Mouse (Mus musculus): Measurements from ENCODE around the gene Fubp3. TPM values are rescaled to one million over a fixed set of nuclear protein-coding genes. Genes with fewer than 3 reads are reported as not detected.
A peak's percentile ranks its signal among the peaks of the same experiment; 100 is the strongest.

Fubp3 gene
- polyA plus RNA-seq, 1 experiment from 2014 or later, result 63.0 TPM

- ATAC-seq (replicated peaks), result no peak
- peaks cover 91% of the 10 kb centered on the region for H3K27me3 ChIP-seq
- H3K9me3 ChIP-seq, result no peaks in the 10 kb centered on the region
- no peak overlapping the region for H3K27ac ChIP-seq (replicated peaks)
- peak overlapping the region; percentile 50 for H3K4me2 ChIP-seq (replicated peaks)
- H3K4me3 ChIP-seq, result peak overlapping the region; percentile 27
- H3K4me1 ChIP-seq, result peaks cover 51% of the 10 kb centered on the region
- H3K9ac ChIP-seq (replicated peaks), result 0 out of 2 replicates have a peak overlapping the region, but pooled peaks have one; percentile 9
- no peaks in the 10 kb centered on the region for H3K36me3 ChIP-seq
- under 1% methylated on average over 52 of the region's 52 CpGs for WGBS
Observed at GRCm38 (mm10) chr2:31635281-31636137, 63.1 kb downstream of the Fubp3 start.

- Histone ChIP-seq H3K9ac (replicated peaks) (0 out of 2 replicates have a peak overlapping the region, but pooled peaks have one; percentile 19), H3K4me3 (peak overlapping the region; percentile 27), H3K27ac (replicated peaks) (no peak overlapping the region), H3K9me3 (no peaks in the 10 kb centered on the region), H3K4me2 (replicated peaks) (peak overlapping the region; percentile 50), H3K36me3 (no peaks in the 10 kb centered on the region), H3K27me3 (peaks cover 97% of the 10 kb centered on the region), H3K4me1 (peaks cover 59% of the 10 kb centered on the region)
- WGBS, result under 1% methylated on average over 48 of the region's 48 CpGs
- no peak for ATAC-seq (replicated peaks)
Observed at GRCm38 (mm10) chr2:31636138-31636741, 63.8 kb downstream of the Fubp3 start.

- Histone ChIP-seq H3K4me3 (peak overlapping the region; percentile 27), H3K9me3 (no peaks in the 10 kb centered on the region), H3K9ac (replicated peaks) (0 out of 2 replicates have a peak overlapping the region, but pooled peaks have one; percentile 19), H3K27me3 (peaks cover 98% of the 10 kb centered on the region), H3K36me3 (no peaks in the 10 kb centered on the region), H3K27ac (replicated peaks) (no peak overlapping the region), H3K4me1 (peaks cover 64% of the 10 kb centered on the region), H3K4me2 (replicated peaks) (peak overlapping the region; percentile 50)
- no peak; the same call in 1 of the 2 replicates for ATAC-seq (replicated peaks)
- WGBS, result under 1% methylated on average over 35 of the region's 35 CpGs
Observed at GRCm38 (mm10) chr2:31636742-31637141, 64.3 kb downstream of the Fubp3 start.

GRCm38 (mm10) chr2:31637311-31637710 is 64.9 kb downstream of the Fubp3 start:
- H3K9me3 ChIP-seq, result no peaks in the 10 kb centered on the region
- H3K27me3 ChIP-seq, result peaks cover 99% of the 10 kb centered on the region
- H3K9ac ChIP-seq (replicated peaks), result peak overlapping the region; percentile 19; the same call in 1 of the 2 replicates
- H3K4me3 ChIP-seq, result peak overlapping the region; percentile 27
- ATAC-seq (replicated peaks), result no peak
- WGBS, result under 1% methylated on average over 12 of the region's 12 CpGs
- H3K27ac ChIP-seq (replicated peaks), result no peak overlapping the region
- H3K36me3 ChIP-seq, result no peaks in the 10 kb centered on the region
- H3K4me1 ChIP-seq, result peaks cover 69% of the 10 kb centered on the region
- H3K4me2 ChIP-seq (replicated peaks), result peak overlapping the region; percentile 50

GRCm38 (mm10) chr2:31637807-31638206 is 65.4 kb downstream of the Fubp3 start:
- Histone ChIP-seq H3K27ac (replicated peaks) (no peak overlapping the region), H3K36me3 (no peaks in the 10 kb centered on the region), H3K4me2 (replicated peaks) (peak overlapping the region; percentile 50), H3K9ac (replicated peaks) (peak overlapping the region; percentile 19; the same call in 1 of the 2 replicates), H3K9me3 (no peaks in the 10 kb centered on the region), H3K27me3 (peaks cover 99% of the 10 kb centered on the region), H3K4me1 (peaks cover 69% of the 10 kb centered on the region), H3K4me3 (peak overlapping the region; percentile 27; the same call in 1 of the 2 replicates)
- no peak for ATAC-seq (replicated peaks)
- under 1% methylated on average over 22 of the region's 22 CpGs for WGBS

- 3% methylated on average over 34 of the region's 34 CpGs for WGBS
- H3K9ac ChIP-seq (replicated peaks), result no peak overlapping the region; the same call in 1 of the 2 replicates
Observed at GRCm38 (mm10) chr2:31638581-31639465, 66.4 kb downstream of the Fubp3 start.

GRCm38 (mm10) chr2:31639466-31639760 is 67.0 kb downstream of the Fubp3 start:
- H3K9me3 ChIP-seq, result no peaks in the 10 kb centered on the region
- 0% methylated on average over 13 of the region's 13 CpGs for WGBS
- H3K9ac ChIP-seq (replicated peaks), result no peak overlapping the region; the same call in 1 of the 2 replicates
- H3K27me3 ChIP-seq, result peaks cover 98% of the 10 kb centered on the region
- H3K4me1 ChIP-seq, result peaks cover 69% of the 10 kb centered on the region
- H3K4me2 ChIP-seq (replicated peaks), result peak overlapping the region; percentile 23
- 0 out of 2 replicates have a peak, but pooled peaks have one; percentile 8 for ATAC-seq (replicated peaks)
- H3K36me3 ChIP-seq, result no peaks in the 10 kb centered on the region
- peak overlapping the region; percentile 25; the same call in 1 of the 2 replicates for H3K4me3 ChIP-seq
- no peak overlapping the region for H3K27ac ChIP-seq (replicated peaks)

More at GRCm38 (mm10) chr2:31638581-31639465, 66.4 kb downstream of the Fubp3 start:
- H3K27ac ChIP-seq (replicated peaks), result no peak overlapping the region
- 0 out of 2 replicates have a peak, but pooled peaks have one; percentile 33 for ATAC-seq (replicated peaks)
- H3K4me2 ChIP-seq (replicated peaks), result peak overlapping the region; percentile 23
- H3K4me1 ChIP-seq, result peaks cover 69% of the 10 kb centered on the region
- no peaks in the 10 kb centered on the region for H3K36me3 ChIP-seq
- H3K9me3 ChIP-seq, result no peaks in the 10 kb centered on the region
- peaks cover 98% of the 10 kb centered on the region for H3K27me3 ChIP-seq
- peak overlapping the region; percentile 27; the same call in 1 of the 2 replicates for H3K4me3 ChIP-seq

- under 1% methylated on average over 41 of the region's 41 CpGs for WGBS
- Histone ChIP-seq H3K27ac (replicated peaks) (0 out of 2 replicates have a peak within 1 kb of the TSS, but pooled peaks have one; percentile 3), H3K4me2 (replicated peaks) (peak within 1 kb of the TSS; percentile 34), H3K27me3 (peaks cover 98% of the 10 kb centered on the region), H3K9me3 (no peaks in the 10 kb centered on the region), H3K4me3 (peak within 1 kb of the TSS; percentile 25), H3K9ac (replicated peaks) (no peak within 1 kb of the TSS; the same call in 1 of the 2 replicates), H3K4me1 (peaks cover 69% of the 10 kb centered on the region), H3K36me3 (no peaks in the 10 kb centered on the region)
- ATAC-seq (replicated peaks), result no peak
Observed at GRCm38 (mm10) chr2:31639901-31640608, 67.6 kb downstream of the Fubp3 start, which contains the start of gene Prdm12. TSS of gene Prdm12 (plus strand) at chr2:31640037.

- Histone ChIP-seq H3K9ac (replicated peaks) (no peak overlapping the region), H3K4me1 (peaks cover 62% of the 10 kb centered on the region), H3K27me3 (peaks cover 90% of the 10 kb centered on the region), H3K9me3 (no peaks in the 10 kb centered on the region), H3K4me3 (peak overlapping the region; percentile 25), H3K4me2 (replicated peaks) (peak overlapping the region; percentile 34), H3K27ac (replicated peaks) (no peak overlapping the region), H3K36me3 (no peaks in the 10 kb centered on the region)
- WGBS, result under 1% methylated on average over 48 of the region's 48 CpGs
- ATAC-seq (replicated peaks), result no peak
Observed at GRCm38 (mm10) chr2:31640609-31641507, 68.4 kb downstream of the Fubp3 start.

- H3K27ac ChIP-seq (replicated peaks), result no peak overlapping the region
- H3K4me1 ChIP-seq, result peaks cover 55% of the 10 kb centered on the region
- H3K9me3 ChIP-seq, result no peaks in the 10 kb centered on the region
- H3K4me2 ChIP-seq (replicated peaks), result peak overlapping the region; percentile 34; the same call in 1 of the 2 replicates
- H3K4me3 ChIP-seq, result peak overlapping the region; percentile 25; the same call in 1 of the 2 replicates
- no peak overlapping the region for H3K9ac ChIP-seq (replicated peaks)
- under 1% methylated on average over 11 of the region's 11 CpGs for WGBS
- no peaks in the 10 kb centered on the region for H3K36me3 ChIP-seq
- H3K27me3 ChIP-seq, result peaks cover 86% of the 10 kb centered on the region
- ATAC-seq (replicated peaks), result no peak
Observed at GRCm38 (mm10) chr2:31641508-31641830, 69.0 kb downstream of the Fubp3 start.
